Mouse (Mus musculus) heart, embryonic 12.5 days (tissue): Measurements from ENCODE around the gene Edem3. TPM values are rescaled to one million over a fixed set of nuclear protein-coding genes. Genes with fewer than 3 reads are reported as not detected.
"Not testable (repeated sequence)": the region's sequence is repeated elsewhere in the genome, so short reads cannot be mapped to it uniquely, and the experiment has no call there.

Experiments
- ATAC-seq: fragments of 200-750 bp; cut with Nextera tagmentation; 2 replicates; pipeline ENCODE4 v1.8.0; 2017; ENCODE audit warnings: moderate TSS enrichment, moderate library complexity; ENCODE audit not compliant: insufficient number of reproducible peaks, low FRiP score
- H3K27ac ChIP-seq: fragments of 300-500 bp; sonication (generic); 2 replicates; pipeline ENCODE4 v1.5.1; 2016; ENCODE audit warnings: mild to moderate bottlenecking, moderate library complexity; ENCODE audit not compliant: poor library complexity, severe bottlenecking
- H3K27me3 ChIP-seq: fragments of 300-500 bp; sonication (generic); replicated peaks from 2 replicates; pipeline ENCODE4 v1.6.1; 2016; ENCODE audit warnings: mild to moderate bottlenecking, moderate library complexity
- H3K36me3 ChIP-seq: fragments of 300-500 bp; sonication (generic); 2 replicates; pipeline ENCODE4 v1.6.1; 2016; ENCODE audit warnings: mild to moderate bottlenecking, moderate library complexity
- H3K4me1 ChIP-seq: fragments of 300-500 bp; sonication (generic); replicated peaks from 2 replicates; pipeline ENCODE4 v1.6.1; 2016; ENCODE audit warnings: mild to moderate bottlenecking
- H3K4me2 ChIP-seq: fragments of 300-500 bp; sonication (generic); 2 replicates; pipeline ENCODE4 v1.6.1; 2016; ENCODE audit warnings: mild to moderate bottlenecking, moderate library complexity
- H3K4me3 ChIP-seq: fragments of 300-500 bp; sonication (generic); 2 replicates; pipeline ENCODE4 v1.5.1; 2016; ENCODE audit warnings: mild to moderate bottlenecking
- H3K9ac ChIP-seq: fragments of 300-500 bp; sonication (generic); 2 replicates; pipeline ENCODE4 v1.6.1; 2016; ENCODE audit warnings: mild to moderate bottlenecking, moderate library complexity
- H3K9me3 ChIP-seq: fragments of 300-500 bp; sonication (generic); replicated peaks from 2 replicates; pipeline ENCODE4 v1.6.1; 2016; ENCODE audit warnings: mild to moderate bottlenecking, moderate library complexity
- WGBS: fragments of 180-500 bp; shearing (Covaris S2); methylation state at CpG from one replicate; pipeline ENCODE4 v1.1.7; 2016; 5-methylcytosine and 5-hydroxymethylcytosine counted together
- polyA plus RNA-seq: library from polyadenylated mRNA; unstranded; fragments of >200 nt; fragmentation: Nextera tagmentation; extraction: Ambion mirVana; gene quantifications from 2 replicates; pipeline ENCODE4 v1.2.1, GENCODE M21; 2016

Gene Edem3
- polyA plus RNA-seq, 1 experiment from 2014 or later, result 25.8 TPM

GRCm38 (mm10) chr1:151777616-151778015, 22.4 kb downstream of the Edem3 start:
- H3K4me3 ChIP-seq, result no peak overlapping the region
- no peaks in the 10 kb centered on the region for H3K9me3 ChIP-seq
- ATAC-seq, result no peak
- peaks cover 49% of the 10 kb centered on the region for H3K36me3 ChIP-seq
- H3K27me3 ChIP-seq, result no peaks in the 10 kb centered on the region
- H3K9ac ChIP-seq, result no peak overlapping the region
- no peaks in the 10 kb centered on the region for H3K4me1 ChIP-seq
- H3K27ac ChIP-seq, result no peak overlapping the region
- no peak overlapping the region for H3K4me2 ChIP-seq
- 83% methylated on average over 2 of the region's 2 CpGs for WGBS

- Histone ChIP-seq H3K4me3 (no peak overlapping the region), H3K9ac (no peak overlapping the region), H3K4me1 (no peaks in the 10 kb centered on the region), H3K9me3 (no peaks in the 10 kb centered on the region), H3K27me3 (no peaks in the 10 kb centered on the region), H3K4me2 (no peak overlapping the region), H3K36me3 (peaks cover 49% of the 10 kb centered on the region), H3K27ac (no peak overlapping the region)
- 64% methylated on average over 1 of the region's 1 CpGs for WGBS
- ATAC-seq, result no peak
These were observed 23.4 kb downstream of the Edem3 start for GRCm38 (mm10) chr1:151778592-151778991.

GRCm38 (mm10) chr1:151779306-151779705, 24.1 kb downstream of the Edem3 start:
- Histone ChIP-seq H3K27me3 (no peaks in the 10 kb centered on the region), H3K36me3 (peaks cover 49% of the 10 kb centered on the region), H3K4me3 (no peak overlapping the region), H3K27ac (no peak overlapping the region), H3K4me2 (no peak overlapping the region), H3K9ac (no peak overlapping the region), H3K4me1 (no peaks in the 10 kb centered on the region), H3K9me3 (no peaks in the 10 kb centered on the region)
- WGBS, result 54% methylated on average over 2 of the region's 2 CpGs
- no peak for ATAC-seq

- WGBS, result 79% methylated on average over 7 of the region's 7 CpGs
- no peaks in the 10 kb centered on the region for H3K27me3 ChIP-seq
- no peak overlapping the region for H3K27ac ChIP-seq
- no peak for ATAC-seq
- no peaks in the 10 kb centered on the region for H3K4me1 ChIP-seq
- H3K9ac ChIP-seq, result no peak overlapping the region
- H3K36me3 ChIP-seq, result peaks cover 57% of the 10 kb centered on the region
- H3K4me2 ChIP-seq, result no peak overlapping the region
- no peak overlapping the region for H3K4me3 ChIP-seq
- H3K9me3 ChIP-seq, result no peaks in the 10 kb centered on the region
These were observed 26.3 kb downstream of the Edem3 start for GRCm38 (mm10) chr1:151781447-151781846.

- ATAC-seq, result no peak
- H3K4me2 ChIP-seq, result no peak overlapping the region
- H3K9ac ChIP-seq, result no peak overlapping the region
- H3K9me3 ChIP-seq, result no peaks in the 10 kb centered on the region
- no peaks in the 10 kb centered on the region for H3K27me3 ChIP-seq
- H3K4me3 ChIP-seq, result no peak overlapping the region
- H3K27ac ChIP-seq, result no peak overlapping the region
- H3K4me1 ChIP-seq, result no peaks in the 10 kb centered on the region
- 87% methylated on average over 2 of the region's 2 CpGs for WGBS
- H3K36me3 ChIP-seq, result peaks cover 44% of the 10 kb centered on the region
These were observed 28.2 kb downstream of the Edem3 start for GRCm38 (mm10) chr1:151783403-151783802.

- 89% methylated on average over 5 of the region's 5 CpGs for WGBS
- Histone ChIP-seq H3K4me1 (no peaks in the 10 kb centered on the region), H3K27me3 (no peaks in the 10 kb centered on the region), H3K36me3 (peaks cover 39% of the 10 kb centered on the region), H3K4me3 (no peak overlapping the region), H3K27ac (no peak overlapping the region), H3K4me2 (no peak overlapping the region), H3K9me3 (no peaks in the 10 kb centered on the region), H3K9ac (no peak overlapping the region)
- no peak for ATAC-seq
These were observed 31.2 kb downstream of the Edem3 start for GRCm38 (mm10) chr1:151786406-151786805.

- Histone ChIP-seq H3K27me3 (no peaks in the 10 kb centered on the region), H3K27ac (no peak overlapping the region), H3K4me1 (no peaks in the 10 kb centered on the region), H3K4me3 (no peak overlapping the region), H3K9ac (no peak overlapping the region), H3K36me3 (peaks cover 45% of the 10 kb centered on the region), H3K4me2 (no peak overlapping the region), H3K9me3 (no peaks in the 10 kb centered on the region)
- 81% methylated on average over 4 of the region's 4 CpGs for WGBS
- no peak for ATAC-seq
These were observed 34.0 kb downstream of the Edem3 start for GRCm38 (mm10) chr1:151789136-151789535.

GRCm38 (mm10) chr1:151792076-151792475, 36.9 kb downstream of the Edem3 start:
- H3K9me3 ChIP-seq, H3K4me1 ChIP-seq: not testable (repeated sequence)
- 74% methylated on average over 8 of the region's 8 CpGs for WGBS

GRCm38 (mm10) chr1:151802795-151803194, 47.6 kb downstream of the Edem3 start:
- not testable (repeated sequence) for H3K4me1 ChIP-seq, ATAC-seq, H3K9ac ChIP-seq, H3K27ac ChIP-seq, H3K9me3 ChIP-seq, H3K4me3 ChIP-seq, H3K4me2 ChIP-seq, H3K27me3 ChIP-seq
- H3K36me3 ChIP-seq, result peaks cover 53% of the 10 kb centered on the region
- 67% methylated on average over 3 of the region's 3 CpGs for WGBS

More at GRCm38 (mm10) chr1:151792076-151792475, 36.9 kb downstream of the Edem3 start:
- not testable (repeated sequence) for H3K27me3 ChIP-seq, H3K4me2 ChIP-seq, ATAC-seq, H3K27ac ChIP-seq, H3K4me3 ChIP-seq, H3K9ac ChIP-seq
- H3K36me3 ChIP-seq, result peaks cover 41% of the 10 kb centered on the region

- Histone ChIP-seq H3K27me3 (no peaks in the 10 kb centered on the region), H3K9ac (no peak overlapping the region), H3K27ac (no peak overlapping the region), H3K36me3 (peaks cover 53% of the 10 kb centered on the region), H3K9me3 (no peaks in the 10 kb centered on the region), H3K4me3 (no peak overlapping the region), H3K4me1 (no peaks in the 10 kb centered on the region), H3K4me2 (no peak overlapping the region)
- ATAC-seq, result no peak
- WGBS, result 86% methylated on average over 5 of the region's 5 CpGs
These were observed 52.1 kb downstream of the Edem3 start for GRCm38 (mm10) chr1:151807286-151807685.

GRCm38 (mm10) chr1:151810628-151811421, 55.7 kb downstream of the Edem3 start:
- WGBS, result 88% methylated on average over 7 of the region's 7 CpGs
- H3K4me1 ChIP-seq, result no peaks in the 10 kb centered on the region
- no peak overlapping the region for H3K4me3 ChIP-seq
- no peaks in the 10 kb centered on the region for H3K9me3 ChIP-seq
- ATAC-seq, result no peak
- no peak overlapping the region for H3K9ac ChIP-seq
- H3K4me2 ChIP-seq, result no peak overlapping the region
- H3K27me3 ChIP-seq, result no peaks in the 10 kb centered on the region
- no peak overlapping the region for H3K27ac ChIP-seq
- H3K36me3 ChIP-seq, result peaks cover 56% of the 10 kb centered on the region

- Histone ChIP-seq H3K9ac (no peak overlapping the region), H3K36me3 (peaks cover 57% of the 10 kb centered on the region), H3K4me2 (no peak overlapping the region)
These were observed 56.3 kb downstream of the Edem3 start for GRCm38 (mm10) chr1:151811456-151811855.

More at GRCm38 (mm10) chr1:151811456-151811855, 56.3 kb downstream of the Edem3 start:
- Histone ChIP-seq H3K27me3 (no peaks in the 10 kb centered on the region), H3K9me3 (no peaks in the 10 kb centered on the region), H3K4me3 (no peak overlapping the region), H3K27ac (no peak overlapping the region), H3K4me1 (no peaks in the 10 kb centered on the region)
- 93% methylated on average over 16 of the region's 16 CpGs for WGBS
- ATAC-seq, result no peak
